Mouse (Mus musculus) c-Kit-positive CD71-positive TER-119-negative erythroid progenitor cells, embryonic 14.5 days (primary cell): ENCODE measurements around the gene Palm2.
"Not testable (repeated sequence)": the region's sequence is repeated elsewhere in the genome, so short reads cannot be mapped to it uniquely, and the experiment has no call there.

Experiments used
- DNase-seq: peaks from one replicate; pipeline ENCODE4 v3.0.0-alpha.2; 2013; ENCODE audit warnings: low read depth

Palm2 gene

GRCm38 (mm10) chr4:57433941-57434704 is at the start of gene Palm2:
Gene Palm2 (plus strand): TSS chr4:57434247.
- no peak for DNase-seq

GRCm38 (mm10) chr4:57384355-57384754 is 49.7 kb upstream of the Palm2 start:
- no peak for DNase-seq

DNA sequence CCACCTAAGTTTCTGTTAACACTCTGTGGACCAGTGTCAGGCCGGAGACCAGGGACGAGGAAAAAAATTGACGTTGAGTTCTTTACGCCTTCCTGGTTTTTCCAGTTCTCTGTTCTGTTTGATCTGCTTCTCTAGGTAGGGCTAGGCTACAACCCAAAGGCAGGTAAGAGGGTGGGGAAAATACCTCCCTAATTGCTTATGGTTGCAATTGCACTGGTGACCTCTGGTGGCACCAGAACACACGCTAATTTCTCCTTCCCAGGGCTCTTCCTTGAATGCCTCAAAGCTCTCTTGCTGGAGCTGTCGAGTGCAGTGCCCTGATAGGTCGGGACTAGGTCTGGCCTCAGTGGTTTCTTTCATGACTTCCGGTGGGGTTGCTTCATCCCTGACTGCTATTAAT is 42.9 kb upstream of the Palm2 start:
- no peak for DNase-seq

DNA sequence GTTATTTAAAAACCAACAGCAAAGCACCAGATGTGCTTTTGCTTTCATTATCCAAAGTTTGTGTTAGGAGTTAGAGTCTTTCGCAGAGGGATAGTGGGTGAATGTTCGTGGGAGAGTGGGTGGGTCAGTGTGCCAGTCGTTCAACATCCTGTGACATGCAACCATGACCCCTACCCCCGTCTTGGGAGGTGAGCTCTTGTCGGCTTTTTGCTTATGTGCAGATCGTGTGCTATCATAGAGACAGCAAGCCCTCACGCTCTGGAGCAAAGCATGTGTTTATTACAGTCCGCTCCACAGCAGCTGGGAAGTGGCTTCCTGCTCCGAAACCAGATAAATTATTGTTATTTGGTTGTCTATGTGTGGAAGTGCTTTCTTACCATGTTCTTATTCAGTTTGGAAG is 37.6 kb upstream of the Palm2 start:
- no peak for DNase-seq

DNA sequence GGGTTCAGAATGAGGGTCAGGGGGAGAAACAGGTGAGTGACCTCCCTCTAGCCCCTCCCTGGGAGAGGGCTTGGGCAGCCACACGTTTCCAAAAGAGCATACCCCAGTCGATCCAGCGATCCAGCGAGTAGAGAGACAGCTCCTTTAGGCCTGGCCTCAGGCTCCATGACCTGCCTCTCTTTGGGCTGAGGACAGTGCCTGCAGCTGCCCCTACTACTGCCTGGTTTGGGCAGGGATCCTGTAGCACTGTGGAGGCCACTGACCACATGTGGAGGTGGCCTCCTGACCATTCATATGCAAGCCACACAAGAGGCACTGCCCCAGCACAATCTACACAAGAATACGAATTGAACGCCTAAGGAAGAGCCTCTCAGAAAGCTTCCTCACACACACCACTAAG is 21.7 kb upstream of the Palm2 start:
- DNase-seq = not testable (repeated sequence)

GRCm38 (mm10) chr4:57413016-57413415 is 21.0 kb upstream of the Palm2 start:
- DNase-seq = no peak

GRCm38 (mm10) chr4:57413670-57414069 is 20.4 kb upstream of the Palm2 start:
- DNase-seq = not testable (repeated sequence)

GRCm38 (mm10) chr4:57424011-57424410 is 10.0 kb upstream of the Palm2 start:
- DNase-seq = no peak

- no peak for DNase-seq
Measured at GRCm38 (mm10) chr4:57428317-57428716, 5.7 kb upstream of the Palm2 start.

- no peak for DNase-seq
Measured at GRCm38 (mm10) chr4:57434705-57435360, 786 bp downstream of the Palm2 start.

- DNase-seq = no peak
Measured at GRCm38 (mm10) chr4:57436286-57436685, 2.2 kb downstream of the Palm2 start.

DNA sequence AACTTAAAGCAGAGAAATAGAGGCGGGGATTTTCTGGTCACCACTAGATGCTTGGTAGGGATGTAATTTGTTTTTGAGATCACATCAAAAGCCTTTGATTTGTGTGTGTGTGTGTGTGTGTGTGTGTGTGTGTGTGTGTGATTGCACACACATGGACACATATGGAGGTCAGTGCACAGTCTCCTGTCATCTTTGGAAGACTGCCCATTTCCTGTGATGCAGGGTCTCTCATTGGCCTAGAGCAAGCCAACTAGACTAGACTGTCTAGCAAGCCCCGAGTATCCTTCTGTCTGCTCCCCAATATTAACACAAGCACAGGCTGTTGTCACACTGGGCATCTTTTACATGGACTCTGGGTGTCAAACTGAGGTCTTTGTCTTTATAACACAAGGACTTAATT is 12.0 kb downstream of the Palm2 start:
- no peak for DNase-seq

DNA sequence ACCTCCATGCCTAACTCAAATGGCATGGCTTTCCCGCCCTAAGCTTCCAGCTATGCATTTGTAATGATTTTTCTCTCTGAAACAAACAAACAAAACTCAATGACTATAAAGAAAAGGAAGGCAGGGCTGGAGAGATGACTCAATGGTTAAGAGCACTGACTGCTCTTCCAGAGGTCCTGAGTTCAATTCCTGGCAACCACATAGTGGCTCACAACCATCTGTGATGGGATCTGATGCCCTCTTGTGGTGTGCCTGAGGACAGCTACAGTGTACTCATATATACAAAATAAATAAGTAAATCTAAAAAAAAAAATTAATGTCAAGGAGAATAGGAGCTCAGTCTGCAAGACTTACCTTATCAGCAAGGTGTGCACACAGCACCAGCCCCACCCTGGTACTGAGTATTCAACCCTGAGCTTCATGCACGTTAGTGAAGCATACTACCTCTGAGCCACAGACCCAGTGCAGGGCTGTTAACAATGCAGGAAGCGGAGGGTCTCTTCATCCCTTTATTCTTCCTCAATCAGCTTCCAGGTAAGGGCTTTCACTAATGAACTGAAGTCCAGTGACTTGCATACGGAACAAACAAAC is 12.9 kb downstream of the Palm2 start:
- no peak for DNase-seq

- DNase-seq = peak; percentile 2
Measured at GRCm38 (mm10) chr4:57451896-57452295, 17.8 kb downstream of the Palm2 start.

- no peak for DNase-seq
Measured at GRCm38 (mm10) chr4:57452661-57453060, 18.6 kb downstream of the Palm2 start.

DNA sequence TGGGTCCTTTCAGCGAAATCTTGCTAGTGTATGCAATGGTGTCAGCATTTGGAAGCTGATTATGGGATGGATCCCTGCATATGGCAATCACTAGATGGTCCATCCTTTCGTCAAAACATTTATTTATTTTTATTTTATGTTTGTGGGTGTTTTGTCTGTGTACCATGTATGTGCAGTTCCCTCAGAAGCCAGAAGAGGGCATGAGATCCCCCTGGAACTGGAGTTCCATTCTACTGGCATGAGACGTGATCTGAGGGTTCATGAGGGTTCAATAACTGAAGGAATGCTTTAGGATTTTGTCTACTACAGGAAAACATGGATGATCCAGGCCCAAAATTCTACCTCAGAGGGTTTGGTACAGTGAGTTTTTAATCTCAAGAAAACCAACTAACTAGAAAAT is 28.3 kb downstream of the Palm2 start:
- no peak for DNase-seq

- DNase-seq = no peak
Measured at GRCm38 (mm10) chr4:57482435-57482834, 48.4 kb downstream of the Palm2 start.

DNA sequence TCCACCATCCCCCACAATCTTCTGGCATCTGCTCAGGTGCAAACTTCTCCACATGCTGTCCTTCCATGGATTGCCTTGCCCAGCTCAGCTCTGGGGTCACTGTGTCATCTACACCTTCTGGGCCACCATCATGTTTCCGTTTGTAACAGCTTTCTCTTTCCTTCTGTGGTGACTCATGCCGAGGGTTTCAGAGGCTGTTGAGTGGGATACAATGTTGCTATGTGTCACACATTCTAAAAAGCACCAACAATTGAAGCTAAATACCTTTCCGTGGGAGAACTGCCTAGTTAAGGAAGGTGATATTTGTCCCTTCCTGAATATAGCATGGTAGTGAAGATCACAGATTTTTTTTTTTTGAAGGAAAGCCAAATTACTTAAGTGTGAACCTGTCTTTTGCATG is 52.3 kb downstream of the Palm2 start:
- DNase-seq = no peak

GRCm38 (mm10) chr4:57489887-57490286 is 55.8 kb downstream of the Palm2 start:
- no peak for DNase-seq

- DNase-seq = no peak
Measured at GRCm38 (mm10) chr4:57504792-57505191, 70.7 kb downstream of the Palm2 start.

DNA sequence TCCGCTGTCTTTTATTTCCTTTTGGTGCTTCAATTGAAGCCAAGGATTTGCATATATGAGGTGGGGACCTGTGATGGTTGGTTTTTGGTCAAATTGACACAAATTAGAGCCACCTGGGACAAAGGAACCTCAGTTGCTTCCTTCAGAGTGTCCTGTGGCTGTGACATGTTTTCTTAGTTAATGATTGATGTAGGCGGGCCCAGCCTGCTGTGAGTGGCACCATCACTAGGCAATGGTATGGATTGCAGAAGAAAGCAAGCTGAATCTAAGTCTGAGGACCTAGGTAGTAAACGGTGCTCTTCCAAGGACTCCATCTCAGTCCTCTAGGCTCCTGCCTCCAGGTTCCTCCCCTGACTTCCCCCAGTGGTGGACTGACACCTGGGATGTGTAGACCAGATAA is 76.5 kb downstream of the Palm2 start:
- DNase-seq = no peak

- no peak for DNase-seq
Measured at GRCm38 (mm10) chr4:57511734-57512133, 77.7 kb downstream of the Palm2 start.

- no peak for DNase-seq
Measured at GRCm38 (mm10) chr4:57513241-57513933, 79.3 kb downstream of the Palm2 start.
